Mouse (Mus musculus) gastrocnemius, adult 8-10 months (tissue): Measurements from ENCODE around the gene Mogat1. TPM values are rescaled to one million over a fixed set of nuclear protein-coding genes. Genes with fewer than 3 reads are reported as not detected.
"Not testable (repeated sequence)": the region's sequence is repeated elsewhere in the genome, so short reads cannot be mapped to it uniquely, and the experiment has no call there.

Source experiments
- DNase-seq, 2 experiments: peaks; one replicate each; pipeline ENCODE4 v3.0.0; 2022; ENCODE audit warnings: low spot score in 2 of 2
- total RNA-seq, 4 experiments: library from RNA; stranded (reverse); gene quantifications; 2 replicates each; pipeline ENCODE4 v1.2.4; 2022

Gene Mogat1
- under 1 TPM in 1 of 4 experiments, not detected in 3; 0.67 TPM for total RNA-seq

DNA sequence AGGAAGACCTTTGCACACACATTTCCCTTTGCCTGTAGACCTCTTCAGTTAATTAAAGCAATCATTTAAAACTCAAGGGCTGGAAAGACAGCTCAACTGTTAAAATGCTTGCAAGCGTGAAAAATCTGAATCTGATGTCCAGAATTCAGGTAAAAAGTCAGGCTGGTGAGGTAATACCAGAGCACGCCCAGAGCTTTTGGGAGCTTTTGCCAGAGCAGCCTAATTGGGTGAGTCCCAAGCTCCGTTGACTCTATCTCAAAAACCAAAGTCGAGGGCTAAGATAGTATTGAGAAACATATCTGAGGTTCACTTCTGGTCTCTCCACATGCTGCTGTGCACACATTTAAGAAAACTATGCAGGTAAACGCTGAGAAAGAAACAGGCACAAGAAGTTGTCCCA lies at the start of gene Mogat1:
Gene Mogat1 (plus strand): TSS at position 130 of the 400 bp plus-strand sequence.
- no peak for DNase-seq

DNA sequence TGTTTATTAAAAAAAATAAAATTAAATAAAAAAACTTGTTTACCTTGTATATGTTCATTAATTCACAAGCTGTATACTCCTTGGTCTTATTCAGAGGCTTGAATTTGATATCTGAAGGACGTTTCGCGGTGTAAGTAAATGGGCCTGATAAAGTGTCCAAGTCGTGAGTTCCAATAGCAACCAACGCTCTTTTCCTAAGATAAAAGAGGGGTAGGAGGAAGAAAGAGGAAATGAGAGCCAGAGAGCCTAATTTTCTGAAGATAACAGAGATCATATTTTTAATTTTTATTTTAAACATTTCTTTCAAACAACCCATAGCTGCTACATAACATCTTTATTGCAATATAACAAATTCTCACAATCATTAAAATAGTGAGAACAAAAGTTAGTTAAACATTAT lies 38.4 kb upstream of the Mogat1 start:
- no peak for DNase-seq

DNA sequence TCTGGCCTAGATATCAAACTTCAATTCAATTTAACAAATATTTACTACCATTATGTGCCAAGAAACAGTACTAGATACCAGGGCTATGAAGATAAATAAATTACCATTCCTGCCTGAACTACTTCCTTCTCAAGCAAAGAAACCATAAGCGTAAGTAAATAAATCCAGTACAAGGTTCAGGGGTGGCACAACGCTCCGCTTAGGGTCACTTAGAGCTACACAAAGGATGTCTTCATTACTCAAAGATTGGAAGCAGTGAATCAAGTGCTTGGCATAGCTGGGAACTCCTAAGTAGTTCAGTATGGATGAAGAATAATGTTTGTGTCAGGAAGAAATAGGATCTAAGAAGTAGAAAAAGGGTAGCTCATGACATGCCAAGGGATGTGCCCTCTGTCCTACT lies 27.4 kb upstream of the Mogat1 start:
- no peak for DNase-seq

DNA sequence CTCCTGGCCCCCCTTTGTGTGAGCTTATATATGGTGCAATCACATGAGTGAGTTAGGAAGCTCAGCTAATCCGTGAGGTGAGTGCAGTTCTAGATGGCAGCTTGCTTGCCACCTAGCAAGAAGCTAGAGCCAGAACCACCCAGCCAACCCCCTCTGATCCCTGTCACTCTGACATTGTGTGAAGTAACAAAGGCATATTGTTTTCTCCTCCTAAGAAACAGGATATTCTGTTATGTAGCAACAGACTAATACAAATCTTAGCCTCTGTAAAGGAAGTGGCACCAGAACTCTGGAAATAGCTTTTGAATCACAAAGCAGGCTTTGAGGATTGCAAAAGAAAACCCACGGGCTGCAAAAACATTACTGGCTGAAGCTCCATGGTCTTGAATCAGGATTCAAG lies 26.4 kb upstream of the Mogat1 start:
- DNase-seq: no peak

DNA sequence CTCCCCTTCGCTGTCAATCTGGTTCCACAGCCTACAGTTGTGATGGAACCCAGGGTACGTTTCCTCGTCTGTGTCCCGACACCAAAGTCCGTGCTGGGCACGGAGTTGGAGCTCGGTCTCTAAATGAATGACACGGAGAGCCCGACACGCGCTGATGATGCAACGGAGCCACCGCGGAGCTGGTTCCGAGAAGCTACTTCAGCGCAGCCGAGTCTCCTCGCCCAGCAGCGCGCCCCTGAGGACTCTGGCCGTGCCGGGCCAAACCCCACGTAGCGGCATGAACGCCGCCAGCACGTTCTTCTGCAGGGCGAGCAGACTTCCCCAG lies 22.4 kb upstream of the Mogat1 start:
- no peak for DNase-seq

DNA sequence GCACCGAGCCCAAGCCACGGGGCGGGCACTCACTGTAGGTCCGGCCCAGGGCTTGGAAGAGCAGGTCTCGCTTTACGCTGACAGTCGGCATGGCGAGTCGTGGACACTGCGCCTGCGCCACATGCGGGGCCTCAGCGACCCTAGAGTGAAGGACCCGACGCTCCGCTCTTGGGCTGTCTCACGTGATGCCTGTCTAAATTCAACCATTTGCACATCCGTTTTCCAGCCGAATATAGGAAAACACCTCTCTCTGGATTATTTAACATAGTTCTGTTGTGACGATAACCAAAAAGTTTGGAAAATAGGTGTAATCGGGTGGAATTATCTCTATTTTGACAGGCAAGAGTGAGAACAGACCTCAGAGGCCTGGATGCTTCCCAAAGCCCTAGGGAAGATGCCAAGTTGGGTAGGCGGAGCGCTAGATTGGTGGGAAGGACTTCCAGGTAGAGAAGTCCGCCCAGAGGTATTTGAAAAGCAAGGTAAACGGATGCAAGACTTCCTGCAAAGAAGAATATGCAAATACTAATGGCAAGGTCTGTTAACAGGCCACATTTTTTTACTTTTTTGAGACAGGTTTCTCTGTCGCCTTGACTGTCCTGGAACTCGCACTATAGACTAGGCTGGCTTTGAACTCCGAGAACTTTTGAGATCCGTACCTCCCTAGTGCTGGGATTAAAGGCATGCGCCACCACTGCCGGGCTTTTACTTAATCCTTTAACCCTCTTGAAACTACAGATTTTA lies 21.9 kb upstream of the Mogat1 start, which contains the start of gene Farsb:
Gene Farsb (minus strand): TSS at position 146 of the 741 bp plus-strand sequence.
- peak; percentile 85 to 91 for DNase-seq

DNA sequence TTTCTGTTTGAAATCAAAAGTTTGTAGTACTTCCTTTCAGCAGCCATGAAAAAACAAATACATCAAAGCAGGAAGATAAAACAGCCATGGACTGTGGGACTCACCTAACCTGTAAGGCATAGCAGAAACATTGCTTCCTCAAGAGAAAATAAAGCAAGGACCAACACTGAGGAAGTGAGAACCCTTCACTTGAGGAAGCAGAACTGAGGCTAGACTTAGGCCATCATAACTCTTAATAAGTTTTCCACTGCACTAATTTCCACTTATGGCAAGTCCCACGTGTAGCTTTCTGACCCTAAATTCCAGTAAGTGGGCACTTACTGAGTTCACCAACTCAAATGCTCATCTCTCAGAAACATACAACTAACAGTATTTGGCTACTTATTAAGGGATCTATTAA lies 20.6 kb upstream of the Mogat1 start:
- DNase-seq: no peak

DNA sequence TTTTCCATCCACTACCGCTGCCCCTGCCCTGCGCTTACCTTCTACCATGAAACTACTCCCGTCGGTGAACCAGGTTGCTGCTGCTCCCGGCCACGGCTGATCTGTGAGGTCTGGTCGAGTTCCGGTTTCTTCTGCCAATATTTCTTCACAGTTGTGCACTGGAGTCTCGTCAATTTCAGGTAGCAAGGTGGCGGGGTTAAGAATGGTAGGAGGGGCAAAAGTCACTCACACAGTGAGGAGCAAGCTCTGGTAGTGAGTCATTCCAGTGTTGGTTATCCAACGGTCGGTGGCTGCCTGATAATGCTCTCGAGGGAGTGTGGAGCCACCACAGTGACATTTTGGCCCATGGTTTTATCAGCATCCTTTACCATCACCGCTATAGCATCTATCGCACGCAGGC lies 9.8 kb upstream of the Mogat1 start:
- no peak for DNase-seq

DNA sequence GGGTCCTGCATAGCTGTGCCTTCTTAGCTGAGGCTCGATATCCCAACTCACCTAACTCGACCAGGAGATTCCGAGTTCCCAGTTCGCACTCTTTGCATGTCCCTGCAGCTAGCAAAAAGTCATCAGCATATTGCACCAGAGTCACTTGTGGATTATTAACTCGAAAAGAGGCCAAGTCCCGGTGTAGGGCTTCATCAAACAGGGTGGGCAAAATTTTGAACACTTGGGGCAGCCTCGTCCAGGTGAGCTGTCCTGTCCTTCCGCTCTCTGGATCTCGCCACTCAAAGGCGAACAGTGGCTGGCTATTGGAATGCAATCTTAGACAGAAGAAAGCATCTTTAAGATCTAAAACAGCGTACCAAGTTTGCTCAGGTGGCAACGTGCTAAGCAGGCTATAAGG lies 8.9 kb upstream of the Mogat1 start:
- not testable (repeated sequence) for DNase-seq

DNA sequence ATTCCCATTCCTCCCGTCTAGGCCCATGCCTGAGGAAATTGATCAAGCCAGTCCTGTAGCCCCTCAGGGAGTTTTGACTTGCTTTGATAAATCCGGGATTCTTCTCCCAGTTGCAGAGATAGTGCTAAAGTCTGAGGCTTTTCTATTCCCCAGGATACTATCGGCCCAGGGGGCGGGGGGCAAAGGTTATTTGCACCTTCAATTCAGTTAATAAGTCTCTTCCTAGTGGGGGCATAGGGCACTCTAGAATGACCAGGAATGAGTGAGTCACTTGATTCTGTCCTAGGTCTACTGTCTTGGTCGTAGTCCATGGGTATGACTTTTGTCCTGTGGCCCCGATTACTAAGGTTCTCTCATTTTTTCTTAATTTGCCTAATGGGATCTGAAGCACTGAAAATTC lies 8.3 kb upstream of the Mogat1 start:
- no peak for DNase-seq

DNA sequence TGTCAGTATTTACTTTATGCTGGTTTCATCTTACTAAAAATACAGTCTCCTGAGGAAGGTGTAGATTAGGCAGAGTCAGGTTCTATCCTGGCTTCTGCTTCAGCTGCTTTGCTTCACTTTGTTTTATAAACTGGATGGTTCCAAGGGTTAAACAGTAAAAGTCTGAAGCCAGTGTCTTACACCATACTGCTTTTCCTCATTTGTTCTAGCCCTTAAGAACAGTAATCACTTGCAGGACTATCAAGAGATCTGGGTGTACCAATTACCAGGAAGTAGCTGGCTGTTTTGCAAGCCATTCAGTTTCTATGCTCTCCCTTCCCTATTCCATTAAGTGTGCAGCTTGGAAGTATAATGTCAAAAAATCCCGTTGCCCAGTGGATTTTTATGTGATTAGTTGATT lies 3.7 kb upstream of the Mogat1 start:
- no peak for DNase-seq

DNA sequence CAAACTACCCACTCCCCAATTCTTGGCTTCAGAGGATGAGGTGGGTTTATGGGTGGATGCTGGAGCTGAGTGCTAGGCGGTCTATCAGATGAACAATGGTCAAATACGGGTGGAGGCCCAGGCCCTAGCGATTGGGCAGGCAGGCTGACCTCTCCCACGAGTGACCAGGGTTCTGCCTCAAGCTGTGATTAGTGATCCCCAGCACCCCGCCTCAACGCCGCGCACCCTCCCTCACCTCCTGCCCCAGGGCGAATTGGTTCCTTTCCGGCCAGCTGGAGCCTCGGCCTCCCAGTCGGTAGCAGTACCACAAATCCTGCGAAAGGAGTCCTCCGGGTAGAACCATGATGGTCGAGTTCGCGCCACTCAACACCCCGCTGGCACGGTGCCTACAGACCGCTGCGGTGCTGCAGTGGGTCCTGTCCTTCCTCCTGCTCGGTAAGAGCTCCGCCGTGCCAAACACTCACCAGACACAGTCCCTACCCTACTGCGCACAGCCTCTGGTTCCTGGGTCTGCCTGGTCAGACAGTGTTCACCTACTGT lies 900 bp downstream of the Mogat1 start, which contains the start of gene BC035947:
Gene BC035947 (minus strand): TSS at position 538 of the 540 bp plus-strand sequence.
- no peak for DNase-seq

DNA sequence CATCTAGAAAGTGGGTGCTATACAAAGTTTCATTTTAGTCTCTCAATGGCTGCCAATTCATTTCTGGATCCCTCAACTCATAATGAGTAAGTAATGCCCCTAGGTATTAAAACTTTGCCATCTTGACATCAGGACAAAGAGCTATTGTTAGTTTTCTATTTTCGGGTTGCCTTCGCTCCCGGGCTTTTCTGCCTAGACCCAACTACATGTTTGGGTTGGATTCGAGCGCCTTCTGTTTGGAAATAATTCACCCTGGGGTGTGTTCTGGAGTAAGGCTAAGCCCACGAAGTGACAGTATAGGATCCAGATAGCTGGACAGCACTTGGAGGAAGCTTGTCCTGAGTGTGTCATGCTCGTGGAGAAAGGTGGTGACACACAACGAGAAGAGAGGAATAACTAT lies 2.0 kb downstream of the Mogat1 start:
- DNase-seq: no peak

DNA sequence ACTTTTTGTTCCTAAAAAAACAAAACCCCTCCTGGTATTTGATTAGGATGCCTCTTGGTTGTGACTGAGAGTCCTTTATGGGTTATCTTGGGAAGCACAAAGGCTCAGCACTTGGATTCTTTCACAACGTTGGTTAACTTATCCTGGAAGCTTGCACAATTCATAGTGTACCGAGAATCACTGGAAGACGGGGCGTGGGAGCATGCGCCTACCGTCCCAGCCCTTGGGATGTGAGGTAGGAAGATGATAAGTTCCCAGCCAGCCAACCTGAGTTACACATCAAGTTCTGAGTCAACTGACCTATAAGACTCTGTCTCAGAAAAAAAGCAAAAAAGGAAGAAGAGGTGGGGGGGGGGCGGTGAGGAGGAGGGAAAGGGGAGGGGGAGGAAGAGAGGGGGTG lies 8.1 kb downstream of the Mogat1 start:
- DNase-seq: no peak

DNA sequence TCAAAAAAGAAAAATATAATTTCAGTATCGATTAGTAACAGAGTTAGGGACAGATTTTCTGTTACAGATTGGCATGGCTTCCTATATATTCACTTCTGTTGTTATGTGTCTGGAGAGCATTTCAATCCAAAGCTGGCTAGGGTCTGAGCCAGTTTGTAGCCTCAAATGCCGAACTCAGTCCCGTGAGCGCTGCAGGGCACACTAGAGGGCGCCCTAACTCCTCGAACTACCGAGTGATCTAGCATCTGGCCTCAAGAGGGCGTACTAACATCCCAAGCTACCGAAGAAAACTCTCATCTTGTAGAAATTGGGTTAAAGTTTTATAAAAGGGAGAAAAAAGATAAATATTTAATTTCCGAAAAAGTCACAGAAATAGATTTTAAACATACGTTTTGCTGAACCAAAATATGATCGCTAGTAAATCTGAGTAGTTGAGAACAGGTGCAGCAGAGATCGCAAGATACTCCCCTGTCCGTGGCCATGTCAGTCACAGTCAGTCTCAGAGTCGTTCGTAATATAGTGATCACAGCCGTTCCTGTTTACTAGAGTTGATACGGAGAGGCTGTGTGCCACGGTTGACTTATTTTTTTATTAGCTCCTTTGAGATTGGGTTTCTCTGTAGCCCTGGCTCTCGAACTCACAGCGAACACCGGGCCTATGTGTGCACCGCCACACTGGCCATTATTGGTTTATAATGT lies 14.5 kb downstream of the Mogat1 start:
- DNase-seq: peak; percentile 23 to 47

DNA sequence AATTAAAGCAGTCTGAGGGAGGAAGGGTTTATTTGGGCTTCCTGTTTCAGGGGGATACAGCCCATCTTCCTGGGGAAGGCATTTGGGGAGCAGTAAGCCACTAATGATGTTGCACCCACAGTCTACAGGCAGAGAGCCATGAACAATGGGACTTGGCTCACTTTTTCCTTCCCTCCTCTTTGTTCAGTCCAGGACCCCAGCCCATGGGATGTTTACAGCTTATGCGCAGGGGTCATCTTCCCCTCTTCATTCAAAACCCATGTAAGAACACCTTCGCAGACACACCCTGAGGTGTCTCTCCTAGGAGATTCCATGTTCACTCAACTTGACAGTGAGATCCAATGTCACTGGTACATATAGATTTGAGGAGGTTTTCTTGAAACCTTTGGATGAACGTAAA lies 17.6 kb downstream of the Mogat1 start:
- no peak for DNase-seq

DNA sequence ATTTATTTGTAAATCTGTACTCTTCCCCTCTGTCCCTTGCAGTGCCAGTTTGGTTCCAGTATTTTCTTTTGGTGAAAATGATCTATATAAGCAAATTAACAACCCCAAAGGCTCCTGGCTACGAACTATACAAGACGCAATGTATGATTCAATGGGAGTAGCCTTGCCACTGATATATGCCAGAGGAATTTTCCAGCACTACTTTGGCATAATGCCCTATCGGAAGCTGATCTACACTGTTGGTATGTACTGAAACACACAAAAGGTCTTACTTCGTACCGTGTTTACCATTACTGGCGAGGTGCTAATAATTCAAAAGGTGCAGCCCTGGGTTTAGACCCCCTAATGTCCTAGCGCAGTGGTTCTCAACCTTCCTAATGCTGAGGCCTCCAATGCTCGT lies 18.2 kb downstream of the Mogat1 start:
- no peak for DNase-seq

DNA sequence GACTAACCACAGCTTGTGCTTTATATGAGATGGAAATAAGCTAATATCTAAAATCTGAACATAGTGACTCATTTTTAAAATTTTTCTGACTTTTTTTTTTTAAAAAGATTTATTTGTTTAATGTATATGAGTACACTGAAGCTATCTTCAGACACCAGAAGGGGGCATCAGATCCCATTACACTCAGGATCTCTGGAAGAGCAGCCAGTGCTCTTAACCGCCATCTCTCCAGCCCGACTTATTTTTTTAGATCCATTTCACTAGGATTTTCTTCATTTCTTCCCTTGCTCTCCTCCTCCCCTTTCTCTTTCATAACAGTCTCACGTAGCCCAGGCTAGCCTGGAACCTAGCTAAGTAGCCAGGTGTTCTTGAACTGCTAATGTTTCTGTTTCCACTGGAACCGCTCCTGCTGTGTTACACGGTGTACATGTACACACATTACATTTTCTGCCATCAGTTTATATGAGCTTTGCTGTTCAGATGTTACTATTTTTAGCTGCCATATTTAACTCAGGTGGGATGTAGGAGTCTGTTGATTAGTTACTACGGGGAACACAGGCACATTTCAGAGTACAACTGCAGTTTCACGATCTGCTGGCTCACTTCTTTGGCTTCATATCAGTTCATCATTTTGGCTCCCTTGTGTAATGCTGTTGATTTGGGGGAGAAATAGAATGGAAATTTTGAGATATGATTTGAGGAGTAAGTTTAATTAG lies 19.9 kb downstream of the Mogat1 start:
- no peak for DNase-seq

DNA sequence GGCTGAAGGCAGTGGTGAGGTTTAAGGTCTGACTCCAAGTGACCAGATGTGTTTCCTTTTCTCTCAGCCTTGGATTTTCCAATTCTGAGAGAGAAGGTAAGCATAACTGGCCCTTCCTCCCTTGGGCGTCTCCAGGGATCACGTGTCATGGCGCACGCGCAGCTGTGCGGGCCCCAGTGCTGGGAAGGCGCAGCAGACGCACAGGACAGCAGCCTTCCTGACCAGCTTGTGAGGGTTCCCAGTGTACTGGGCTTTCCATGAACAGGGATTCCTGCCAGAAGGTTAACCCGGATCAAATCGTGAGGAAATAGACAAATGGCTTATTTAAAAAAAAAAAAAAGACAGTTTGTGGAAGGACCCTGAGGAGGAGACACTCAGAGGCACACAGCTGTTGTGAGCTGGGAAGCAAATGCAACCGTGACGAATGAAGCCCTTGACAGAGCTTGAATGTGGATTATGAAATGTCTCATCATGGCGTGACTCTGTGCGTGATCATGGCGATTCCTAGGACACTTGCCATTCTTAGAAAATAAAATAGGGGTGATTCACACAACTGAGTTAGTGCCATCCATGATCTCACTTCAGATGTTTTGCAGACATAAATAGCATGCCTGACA lies 21.5 kb downstream of the Mogat1 start:
- peak; percentile 20 to 36 for DNase-seq

DNA sequence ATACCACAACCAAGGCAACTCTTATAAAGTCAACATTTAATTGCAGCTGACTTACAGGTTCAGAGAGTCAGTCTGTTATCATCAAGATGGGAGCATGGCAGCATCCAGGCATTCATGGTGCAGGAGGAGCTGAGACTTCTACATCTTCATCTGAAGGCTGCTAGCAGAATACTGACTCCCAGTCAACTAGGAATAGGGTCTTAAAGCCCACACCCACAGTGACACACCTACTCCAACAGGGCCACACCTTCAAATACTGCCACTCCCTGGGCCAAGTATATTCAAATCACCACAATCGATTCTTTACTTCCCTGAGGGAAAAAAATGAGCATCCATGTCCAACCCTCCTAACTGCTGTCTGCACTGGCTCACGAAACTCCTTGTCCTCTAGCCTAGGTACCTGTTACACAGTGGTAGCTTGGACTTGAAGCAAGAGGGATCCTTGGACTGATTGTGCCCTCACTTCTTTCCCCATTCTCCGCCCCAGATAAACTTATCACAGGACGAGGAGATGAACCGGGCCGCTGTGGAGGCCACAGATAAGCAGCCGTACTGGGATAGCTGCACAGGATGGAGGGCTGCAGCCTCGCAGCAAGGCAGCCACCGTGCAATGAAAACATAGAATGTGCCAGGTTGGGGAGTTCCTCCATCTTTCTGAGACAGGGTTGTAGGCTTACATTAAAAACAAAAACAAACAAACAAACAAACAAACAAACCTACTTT lies 23.8 kb downstream of the Mogat1 start:
- DNase-seq: no peak
